Mouse (Mus musculus): ENCODE results near the gene Kcnip4. TPM values are rescaled to one million over a fixed set of nuclear protein-coding genes. Genes with fewer than 3 reads are reported as not detected.
A peak's percentile ranks its signal among the peaks of the same experiment; 100 is the strongest.

Gene Kcnip4
- polyA plus RNA-seq (2012; rRNA removed), result not detected in 2 replicates

DNA sequence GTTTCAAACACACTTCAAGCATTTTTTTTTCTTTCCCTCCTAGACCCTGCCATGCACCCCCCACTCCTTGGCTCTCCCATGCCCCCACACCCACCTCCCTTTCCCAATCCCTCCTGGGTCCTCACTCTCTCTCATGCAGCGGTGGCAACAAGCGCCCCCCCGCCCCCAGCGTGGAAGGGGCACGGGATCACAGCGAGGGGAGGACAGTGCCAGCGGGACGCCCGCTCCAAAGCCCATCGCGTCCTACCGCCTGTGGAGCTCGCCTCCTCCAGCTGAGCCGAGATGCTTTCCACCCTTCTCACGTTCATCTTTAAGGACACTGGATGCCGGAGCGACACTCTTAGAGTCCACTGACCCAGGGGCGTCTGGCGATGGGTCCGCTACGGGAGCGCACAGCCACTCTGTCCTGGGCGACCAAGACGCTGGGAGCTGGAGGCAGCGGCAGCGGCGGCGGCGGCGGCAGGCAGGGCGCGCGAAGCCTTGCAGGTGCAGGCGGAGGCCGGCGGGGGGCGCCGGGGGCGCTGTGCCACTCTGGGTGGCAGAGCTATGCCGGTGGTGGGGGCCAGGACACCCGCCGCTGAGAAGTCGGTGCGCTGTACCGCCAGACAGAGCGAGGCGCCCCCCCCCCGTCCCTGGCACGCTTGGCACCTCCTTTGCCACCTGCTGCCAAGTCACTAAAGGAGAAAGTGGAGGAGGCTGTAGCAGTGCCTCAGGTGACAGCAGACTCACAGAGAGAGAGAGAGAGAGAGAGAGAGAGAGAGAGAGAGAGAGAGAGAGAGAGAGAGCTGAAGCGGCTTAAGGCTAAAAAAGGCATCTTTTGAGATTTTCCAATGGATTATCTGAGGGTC, at the start of gene Kcnip4:
Kcnip4 (minus strand) TSS at position 514 of the 848 bp plus-strand sequence.
- WGBS, result 12% methylated on average over 50 of the region's 50 CpGs
- no peak within 1 kb of the TSS for H3K27ac ChIP-seq (ENCODE audit: control insufficient read depth, insufficient read depth, low read length)
- TF ChIP-seq POLR2A (IDR thresholded peaks at IDR 0.05; ENCODE audit: control insufficient read depth, extremely low read depth, insufficient read depth, low read length, poor library complexity) (no peak), CTCF (IDR thresholded peaks at IDR 0.05; ENCODE audit: borderline replicate concordance, control insufficient read depth, extremely low read depth, insufficient read depth, low read length, poor library complexity) (no peak)
- H3K4me3 ChIP-seq (ENCODE audit: control insufficient read depth, insufficient read depth, low read length), result no peak within 1 kb of the TSS
- peak; percentile 1 for DNase-seq
- no peaks in the 10 kb centered on the region for H3K4me1 ChIP-seq (replicated peaks; ENCODE audit: control insufficient read depth, insufficient read depth, low read length)
- H3K36me3 ChIP-seq (ENCODE audit: control insufficient read depth, insufficient read depth, low read length), result no peaks in the 10 kb centered on the region
- H3K27me3 ChIP-seq (ENCODE audit: control insufficient read depth, insufficient read depth, low read length), result no peaks in the 10 kb centered on the region

DNA sequence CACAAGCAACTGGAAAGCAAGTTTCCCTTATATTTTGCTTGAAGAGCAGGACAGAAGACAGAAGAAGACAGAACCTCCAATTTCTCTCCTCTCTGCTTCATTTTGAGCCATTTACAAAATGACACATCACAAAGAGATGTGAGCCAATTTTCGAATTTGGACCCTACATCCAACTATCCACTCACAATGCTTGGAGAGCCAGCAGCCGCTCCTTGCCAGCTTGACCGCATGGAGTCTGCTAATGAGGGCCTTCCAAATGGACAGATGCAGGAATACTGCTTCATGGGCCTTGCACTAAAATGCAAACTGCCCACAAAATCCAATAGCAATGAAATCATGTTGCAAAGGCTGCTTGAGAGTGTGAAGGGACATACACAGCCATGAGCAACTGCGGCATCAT, 47.2 kb upstream of the Kcnip4 start:
- Histone ChIP-seq H3K27ac (ENCODE audit: control insufficient read depth, insufficient read depth, low read length) (no peak overlapping the region), H3K4me1 (replicated peaks; ENCODE audit: control insufficient read depth, insufficient read depth, low read length) (no peaks in the 10 kb centered on the region), H3K36me3 (ENCODE audit: control insufficient read depth, insufficient read depth, low read length) (no peaks in the 10 kb centered on the region), H3K27me3 (ENCODE audit: control insufficient read depth, insufficient read depth, low read length) (no peaks in the 10 kb centered on the region), H3K4me3 (ENCODE audit: control insufficient read depth, insufficient read depth, low read length) (no peak overlapping the region)
- DNase-seq, result no peak
- 84% methylated on average over 4 of the region's 4 CpGs for WGBS
- no peak for TF ChIP-seq CTCF (IDR thresholded peaks at IDR 0.05; ENCODE audit: borderline replicate concordance, control insufficient read depth, extremely low read depth, insufficient read depth, low read length, poor library complexity)
- TF ChIP-seq POLR2A (IDR thresholded peaks at IDR 0.05; ENCODE audit: control insufficient read depth, extremely low read depth, insufficient read depth, low read length, poor library complexity), result no peak

DNA sequence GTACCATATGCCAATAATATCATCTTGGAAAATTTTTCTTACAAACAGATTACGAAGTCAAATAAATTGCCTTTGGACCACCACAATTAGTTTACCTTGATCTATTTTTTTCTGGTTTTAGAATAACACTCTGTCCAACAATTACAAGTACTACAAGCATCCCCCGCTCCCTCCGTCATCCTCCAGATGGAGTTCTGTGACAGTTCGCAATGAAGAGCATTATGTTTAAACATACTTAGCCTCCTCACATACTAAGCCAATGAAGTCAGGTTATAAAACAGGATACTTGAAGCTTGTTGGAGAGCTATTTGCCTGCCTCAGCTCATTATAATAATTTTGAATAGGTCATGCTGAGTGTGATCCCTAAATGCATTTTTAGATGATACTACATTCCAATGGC, 39.0 kb upstream of the Kcnip4 start:
- no peaks in the 10 kb centered on the region for H3K27me3 ChIP-seq (ENCODE audit: control insufficient read depth, insufficient read depth, low read length)
- no peak for TF ChIP-seq POLR2A (IDR thresholded peaks at IDR 0.05; ENCODE audit: control insufficient read depth, extremely low read depth, insufficient read depth, low read length, poor library complexity)
- TF ChIP-seq CTCF (IDR thresholded peaks at IDR 0.05; ENCODE audit: borderline replicate concordance, control insufficient read depth, extremely low read depth, insufficient read depth, low read length, poor library complexity), result no peak
- no peak overlapping the region for H3K27ac ChIP-seq (ENCODE audit: control insufficient read depth, insufficient read depth, low read length)
- 95% methylated on average over 4 of the region's 4 CpGs for WGBS
- H3K36me3 ChIP-seq (ENCODE audit: control insufficient read depth, insufficient read depth, low read length), result no peaks in the 10 kb centered on the region
- H3K4me3 ChIP-seq (ENCODE audit: control insufficient read depth, insufficient read depth, low read length), result no peak overlapping the region
- no peaks in the 10 kb centered on the region for H3K4me1 ChIP-seq (replicated peaks; ENCODE audit: control insufficient read depth, insufficient read depth, low read length)
- DNase-seq, result no peak

DNA sequence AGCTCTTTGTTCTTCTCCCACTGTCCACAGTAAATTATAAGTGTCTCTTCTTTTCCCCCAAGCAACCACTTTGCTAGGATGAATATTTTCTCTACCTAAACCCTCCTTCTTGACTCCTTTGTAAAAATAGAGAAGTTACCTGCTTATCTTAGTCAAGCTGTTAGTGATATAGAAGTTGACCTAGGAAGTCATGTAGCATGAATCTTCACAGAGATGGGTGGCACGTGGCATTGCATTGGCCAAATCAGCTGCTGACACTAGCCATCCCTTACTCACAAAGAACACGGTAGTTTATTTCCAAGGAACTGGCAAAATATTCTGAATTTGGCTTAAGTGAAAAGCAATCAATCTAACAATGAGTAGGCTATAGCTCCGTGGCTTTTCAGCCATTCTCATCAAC, 32.7 kb upstream of the Kcnip4 start:
- H3K27ac ChIP-seq (ENCODE audit: control insufficient read depth, insufficient read depth, low read length), result no peak overlapping the region
- no peaks in the 10 kb centered on the region for H3K4me1 ChIP-seq (replicated peaks; ENCODE audit: control insufficient read depth, insufficient read depth, low read length)
- no peaks in the 10 kb centered on the region for H3K27me3 ChIP-seq (ENCODE audit: control insufficient read depth, insufficient read depth, low read length)
- TF ChIP-seq CTCF (IDR thresholded peaks at IDR 0.05; ENCODE audit: borderline replicate concordance, control insufficient read depth, extremely low read depth, insufficient read depth, low read length, poor library complexity), result no peak
- TF ChIP-seq POLR2A (IDR thresholded peaks at IDR 0.05; ENCODE audit: control insufficient read depth, extremely low read depth, insufficient read depth, low read length, poor library complexity), result no peak
- no peaks in the 10 kb centered on the region for H3K36me3 ChIP-seq (ENCODE audit: control insufficient read depth, insufficient read depth, low read length)
- DNase-seq, result no peak
- H3K4me3 ChIP-seq (ENCODE audit: control insufficient read depth, insufficient read depth, low read length), result no peak overlapping the region
- WGBS, result 80% methylated on average over 3 of the region's 3 CpGs

DNA sequence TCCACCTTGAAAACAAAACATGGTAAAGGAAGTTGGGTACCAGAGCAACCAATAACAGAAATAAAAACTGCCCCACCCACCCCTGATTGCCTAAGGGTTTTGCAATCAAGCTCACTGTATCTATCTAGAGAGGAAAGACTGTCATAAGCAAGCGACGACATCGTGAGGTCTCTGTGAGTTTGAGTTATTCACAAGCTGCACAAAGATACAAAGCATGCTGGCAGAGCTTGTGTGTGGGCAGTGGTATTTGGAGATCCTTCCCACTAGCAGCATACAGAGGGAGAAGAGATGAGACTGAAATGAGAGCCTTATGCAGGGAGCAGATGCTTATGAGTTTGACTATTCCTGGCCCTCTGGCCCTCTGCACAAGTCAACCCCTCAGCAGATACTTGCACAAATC, 23.2 kb upstream of the Kcnip4 start:
- H3K27ac ChIP-seq (ENCODE audit: control insufficient read depth, insufficient read depth, low read length), result no peak overlapping the region
- H3K36me3 ChIP-seq (ENCODE audit: control insufficient read depth, insufficient read depth, low read length), result no peaks in the 10 kb centered on the region
- H3K4me1 ChIP-seq (replicated peaks; ENCODE audit: control insufficient read depth, insufficient read depth, low read length), result no peaks in the 10 kb centered on the region
- H3K4me3 ChIP-seq (ENCODE audit: control insufficient read depth, insufficient read depth, low read length), result no peak overlapping the region
- TF ChIP-seq POLR2A (IDR thresholded peaks at IDR 0.05; ENCODE audit: control insufficient read depth, extremely low read depth, insufficient read depth, low read length, poor library complexity) (no peak), CTCF (IDR thresholded peaks at IDR 0.05; ENCODE audit: borderline replicate concordance, control insufficient read depth, extremely low read depth, insufficient read depth, low read length, poor library complexity) (no peak)
- WGBS, result 94% methylated on average over 3 of the region's 3 CpGs
- H3K27me3 ChIP-seq (ENCODE audit: control insufficient read depth, insufficient read depth, low read length), result no peaks in the 10 kb centered on the region
- DNase-seq, result no peak

DNA sequence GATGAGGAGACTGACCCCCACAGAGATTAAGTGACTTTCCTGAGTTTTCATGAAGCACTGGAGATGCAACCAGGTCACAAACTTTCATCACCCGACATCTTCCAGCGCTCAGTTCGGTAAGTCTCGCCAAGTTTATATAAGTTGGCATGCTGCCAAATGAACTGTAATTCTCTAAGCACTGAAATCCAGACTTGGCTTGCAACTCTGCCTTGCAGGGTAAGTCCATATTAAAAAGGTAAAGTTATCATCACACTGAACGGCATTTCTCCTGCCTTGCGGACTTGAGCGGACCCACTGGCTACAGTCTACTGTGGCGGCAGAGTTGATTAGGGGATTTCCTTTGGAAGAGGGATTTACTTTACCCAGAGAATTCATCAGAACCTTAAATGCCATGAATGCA, 4.7 kb upstream of the Kcnip4 start:
- TF ChIP-seq CTCF (IDR thresholded peaks at IDR 0.05; ENCODE audit: borderline replicate concordance, control insufficient read depth, extremely low read depth, insufficient read depth, low read length, poor library complexity) (no peak), POLR2A (IDR thresholded peaks at IDR 0.05; ENCODE audit: control insufficient read depth, extremely low read depth, insufficient read depth, low read length, poor library complexity) (no peak)
- no peaks in the 10 kb centered on the region for H3K4me1 ChIP-seq (replicated peaks; ENCODE audit: control insufficient read depth, insufficient read depth, low read length)
- WGBS, result 93% methylated on average over 8 of the region's 8 CpGs
- no peak overlapping the region for H3K27ac ChIP-seq (ENCODE audit: control insufficient read depth, insufficient read depth, low read length)
- no peak overlapping the region for H3K4me3 ChIP-seq (ENCODE audit: control insufficient read depth, insufficient read depth, low read length)
- no peaks in the 10 kb centered on the region for H3K36me3 ChIP-seq (ENCODE audit: control insufficient read depth, insufficient read depth, low read length)
- DNase-seq, result no peak
- no peaks in the 10 kb centered on the region for H3K27me3 ChIP-seq (ENCODE audit: control insufficient read depth, insufficient read depth, low read length)

All from thymus, adult 2 months (tissue).